Mouse (Mus musculus) limb, embryonic 11.5 days (tissue): ENCODE measurements around the gene Slc7a11. TPM values are rescaled to one million over a fixed set of nuclear protein-coding genes. Genes with fewer than 3 reads are reported as not detected.

Experiments used
- ATAC-seq: fragments of 200-750 bp; cut with Nextera tagmentation; 2 replicates; pipeline ENCODE4 v1.8.0; 2017; ENCODE audit warnings: low read depth; ENCODE audit not compliant: insufficient number of reproducible peaks, low FRiP score, low TSS enrichment
- DNase-seq: peaks from one replicate; pipeline ENCODE4 v3.0.0-alpha.2; 2015; ENCODE audit warnings: low spot score
- H3K27ac ChIP-seq: fragments of 300-500 bp; sonication (generic); replicated peaks from 2 replicates; pipeline ENCODE4 v1.5.1; 2014; ENCODE audit warnings: low read depth, mild to moderate bottlenecking, low read length
- H3K27me3 ChIP-seq: fragments of 300-500 bp; sonication (generic); 2 replicates; pipeline ENCODE4 v1.6.1; 2014; ENCODE audit warnings: mild to moderate bottlenecking, low read length, mixed read lengths; ENCODE audit not compliant: control insufficient read depth, insufficient read depth
- H3K36me3 ChIP-seq: fragments of 300-500 bp; sonication (generic); 2 replicates; pipeline ENCODE4 v1.6.1; 2014; ENCODE audit warnings: mild to moderate bottlenecking, low read length, moderate library complexity, mixed read lengths; ENCODE audit not compliant: control insufficient read depth, insufficient read depth
- H3K4me1 ChIP-seq: fragments of 300-500 bp; sonication (generic); 2 replicates; pipeline ENCODE4 v1.6.1; 2014; ENCODE audit warnings: low read length, mixed read lengths; ENCODE audit not compliant: control insufficient read depth, insufficient read depth
- H3K4me2 ChIP-seq: fragments of 300-500 bp; sonication (generic); 2 replicates; pipeline ENCODE4 v1.6.1; 2014; ENCODE audit warnings: low read depth, mild to moderate bottlenecking, moderate library complexity; ENCODE audit not compliant: severe bottlenecking
- H3K4me3 ChIP-seq: fragments of 300-500 bp; sonication (generic); 2 replicates; pipeline ENCODE4 v1.5.1; 2014; ENCODE audit warnings: low read depth, low read length
- H3K9ac ChIP-seq: fragments of 300-500 bp; sonication (generic); 2 replicates; pipeline ENCODE4 v1.6.1; 2014; ENCODE audit warnings: mild to moderate bottlenecking, low read length
- H3K9me3 ChIP-seq: fragments of 300-500 bp; sonication (generic); 2 replicates; pipeline ENCODE4 v1.6.1; 2016; ENCODE audit warnings: low read length; ENCODE audit not compliant: control insufficient read depth
- WGBS: fragments of 180-500 bp; shearing (Covaris S2); extraction: QIAGEN DNeasy Blood & Tissue Kit; methylation state at CpG from one replicate; pipeline ENCODE4 v1.1.7; 2014; 5-methylcytosine and 5-hydroxymethylcytosine counted together
- polyA plus RNA-seq: library from polyadenylated mRNA; unstranded; fragments of >200 nt; fragmentation: Nextera tagmentation; extraction: Ambion mirVana; gene quantifications from 2 replicates; pipeline ENCODE4 v1.2.1, GENCODE M21; 2014

The Slc7a11 gene
- polyA plus RNA-seq, 1 experiment from 2014 or later, result 4.4 TPM

DNA sequence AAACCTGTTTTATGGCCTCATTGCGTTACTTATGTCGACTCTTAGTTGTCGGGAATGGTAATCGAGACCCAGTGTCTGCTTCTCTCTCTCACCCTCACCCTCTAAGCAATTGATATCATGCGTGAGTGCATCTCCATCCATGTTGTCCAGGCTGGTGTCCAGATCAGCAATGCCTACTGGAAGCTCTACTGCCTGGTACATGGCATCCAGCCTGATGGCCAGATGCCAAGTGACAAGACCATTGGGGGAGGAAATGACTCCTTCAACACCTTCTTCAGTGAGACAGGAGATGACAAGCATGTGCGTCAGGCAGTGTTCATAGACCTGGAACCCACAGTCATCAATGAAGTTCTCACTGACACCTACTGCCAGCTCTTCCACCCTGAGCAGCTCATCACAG lies 73.6 kb downstream of the Slc7a11 start:
- Histone ChIP-seq H3K27me3 (no peaks in the 10 kb centered on the region), H3K9ac (no peak overlapping the region), H3K4me3 (no peak overlapping the region), H3K27ac (no peak overlapping the region), H3K4me1 (peaks cover 6% of the 10 kb centered on the region; the same call in 1 of the 2 replicates), H3K4me2 (no peak overlapping the region), H3K36me3 (no peaks in the 10 kb centered on the region), H3K9me3 (no peaks in the 10 kb centered on the region)
- no peak for ATAC-seq
- DNase-seq, result peak; percentile 16
- 95% methylated on average over 6 of the region's 6 CpGs for WGBS

DNA sequence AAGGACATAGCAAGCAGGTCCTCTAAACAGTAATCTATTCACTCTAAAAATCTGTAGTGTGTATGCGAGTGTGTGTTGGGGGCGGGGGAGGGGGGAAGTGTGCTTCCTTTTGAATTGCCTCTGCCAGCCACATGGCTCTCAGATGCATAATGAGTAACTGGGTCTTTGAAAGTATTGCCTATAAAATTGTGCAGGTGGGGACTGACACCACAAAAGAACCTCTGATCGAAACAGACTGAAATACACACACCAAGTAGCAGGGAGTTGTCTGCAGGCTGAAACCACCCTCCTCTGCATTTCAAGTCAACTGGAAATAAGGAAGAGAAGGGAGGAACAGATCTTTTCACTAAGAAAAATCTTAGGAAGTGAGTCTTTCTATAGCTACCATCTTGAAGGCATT lies 76.2 kb downstream of the Slc7a11 start:
- DNase-seq, result no peak
- no peaks in the 10 kb centered on the region for H3K9me3 ChIP-seq
- H3K9ac ChIP-seq, result no peak overlapping the region
- no peak overlapping the region for H3K4me2 ChIP-seq
- ATAC-seq, result peak; percentile 60; the same call in 1 of the 2 replicates
- WGBS, result 36% methylated on average over 3 of the region's 3 CpGs
- no peak overlapping the region for H3K27ac ChIP-seq
- H3K4me3 ChIP-seq, result no peak overlapping the region
- H3K27me3 ChIP-seq, result no peaks in the 10 kb centered on the region
- peaks cover 6% of the 10 kb centered on the region; the same call in 1 of the 2 replicates for H3K4me1 ChIP-seq
- H3K36me3 ChIP-seq, result no peaks in the 10 kb centered on the region

DNA sequence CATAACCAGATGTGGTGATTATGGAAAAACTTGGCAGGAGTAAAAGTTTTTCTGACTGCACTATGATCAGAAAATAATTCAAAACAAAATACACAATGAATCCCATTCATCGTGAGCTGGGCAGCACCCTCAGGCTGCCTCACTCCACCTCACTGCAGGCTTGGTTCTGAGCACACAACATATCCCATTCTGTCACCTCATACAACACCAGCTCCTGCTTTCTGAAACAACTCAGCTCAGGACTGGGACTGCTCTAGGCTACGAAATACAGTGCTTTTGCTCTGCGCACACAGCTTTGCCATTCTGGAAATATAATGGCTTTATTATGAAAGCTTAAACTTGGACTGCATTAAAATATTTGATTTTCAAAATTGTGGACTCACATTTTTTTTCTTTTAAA lies 79.8 kb downstream of the Slc7a11 start:
- 70% methylated on average over 3 of the region's 3 CpGs for WGBS
- Histone ChIP-seq H3K27me3 (no peaks in the 10 kb centered on the region), H3K4me2 (no peak overlapping the region), H3K4me3 (no peak overlapping the region), H3K27ac (no peak overlapping the region), H3K9me3 (no peaks in the 10 kb centered on the region), H3K4me1 (peaks cover 6% of the 10 kb centered on the region; the same call in 1 of the 2 replicates), H3K9ac (no peak overlapping the region), H3K36me3 (no peaks in the 10 kb centered on the region)
- ATAC-seq (no peak), DNase-seq (no peak)

DNA sequence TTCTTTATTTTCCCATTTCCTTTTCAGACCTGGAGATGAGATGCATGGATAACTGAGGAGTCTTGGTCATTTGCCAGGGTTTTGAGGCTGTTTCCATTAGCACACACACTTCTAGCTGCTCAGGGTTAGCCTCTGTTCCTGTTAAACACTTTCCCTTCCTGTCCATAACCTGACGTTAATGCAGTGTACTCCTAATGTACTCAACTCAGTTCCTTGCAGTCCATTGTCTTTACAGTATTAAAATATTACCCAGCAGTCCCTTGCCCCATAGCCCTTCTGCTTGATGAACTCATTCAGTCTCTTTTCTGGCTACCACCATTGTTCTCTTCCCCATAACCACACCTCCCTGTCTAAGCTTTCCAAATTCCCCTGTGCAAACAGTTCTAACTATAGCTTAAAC lies 96.3 kb downstream of the Slc7a11 start:
- ATAC-seq, result no peak
- H3K4me3 ChIP-seq, result no peak overlapping the region
- 84% methylated on average over 1 of the region's 1 CpGs for WGBS
- H3K36me3 ChIP-seq, result no peaks in the 10 kb centered on the region
- DNase-seq, result no peak
- H3K4me2 ChIP-seq, result no peak overlapping the region
- no peaks in the 10 kb centered on the region for H3K27me3 ChIP-seq
- H3K9ac ChIP-seq, result no peak overlapping the region
- no peak overlapping the region for H3K27ac ChIP-seq
- no peaks in the 10 kb centered on the region for H3K9me3 ChIP-seq
- H3K4me1 ChIP-seq, result no peaks in the 10 kb centered on the region

DNA sequence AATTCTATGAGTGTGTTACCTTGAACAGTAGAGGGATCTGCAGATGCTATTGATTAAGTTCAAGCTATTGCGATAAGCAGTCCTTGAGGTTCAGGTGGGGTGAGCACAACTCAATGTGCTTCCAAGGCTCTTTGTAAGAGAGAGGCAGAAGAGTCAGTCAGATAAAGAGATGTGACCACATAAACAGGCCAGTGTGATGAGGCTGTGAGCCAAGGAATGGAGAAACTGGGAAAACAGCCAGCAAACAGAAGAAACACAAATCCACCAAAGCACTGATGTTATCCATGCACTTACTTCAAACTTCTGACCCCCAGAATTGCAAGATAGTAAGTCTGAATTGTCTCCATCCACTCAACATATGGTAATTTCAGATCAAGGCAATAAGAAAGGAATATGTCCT lies 99.0 kb downstream of the Slc7a11 start:
- ATAC-seq, result no peak
- no peak overlapping the region for H3K9ac ChIP-seq
- 96% methylated on average over 1 of the region's 1 CpGs for WGBS
- no peak overlapping the region for H3K27ac ChIP-seq
- DNase-seq, result no peak
- H3K27me3 ChIP-seq, result no peaks in the 10 kb centered on the region
- H3K9me3 ChIP-seq, result no peaks in the 10 kb centered on the region
- H3K36me3 ChIP-seq, result no peaks in the 10 kb centered on the region
- H3K4me1 ChIP-seq, result no peaks in the 10 kb centered on the region
- H3K4me3 ChIP-seq, result no peak overlapping the region
- H3K4me2 ChIP-seq, result no peak overlapping the region

DNA sequence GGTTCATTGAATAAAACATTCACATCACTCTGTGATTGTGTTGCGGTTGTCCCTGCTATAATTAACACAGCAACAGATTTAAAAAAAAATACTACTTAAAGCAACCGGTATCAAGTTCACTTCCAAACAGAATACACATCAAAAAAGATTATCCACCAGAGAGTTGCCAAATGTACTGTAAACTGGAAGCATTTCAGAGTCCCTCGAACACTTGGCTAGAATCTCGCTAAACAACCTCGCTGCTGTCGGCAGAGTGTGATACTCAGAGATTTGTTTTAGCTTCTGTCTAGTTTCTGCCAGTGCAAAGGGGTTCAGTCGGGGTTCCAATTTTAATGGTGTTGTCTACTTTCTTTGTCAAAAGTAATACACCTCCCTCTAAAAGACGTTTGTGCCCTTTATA lies 118.9 kb downstream of the Slc7a11 start:
- Histone ChIP-seq H3K9ac (no peak overlapping the region), H3K9me3 (no peaks in the 10 kb centered on the region), H3K4me1 (no peaks in the 10 kb centered on the region), H3K4me3 (no peak overlapping the region), H3K27ac (no peak overlapping the region), H3K36me3 (no peaks in the 10 kb centered on the region), H3K4me2 (no peak overlapping the region), H3K27me3 (no peaks in the 10 kb centered on the region)
- no peak for ATAC-seq
- 84% methylated on average over 8 of the region's 8 CpGs for WGBS
- no peak for DNase-seq

DNA sequence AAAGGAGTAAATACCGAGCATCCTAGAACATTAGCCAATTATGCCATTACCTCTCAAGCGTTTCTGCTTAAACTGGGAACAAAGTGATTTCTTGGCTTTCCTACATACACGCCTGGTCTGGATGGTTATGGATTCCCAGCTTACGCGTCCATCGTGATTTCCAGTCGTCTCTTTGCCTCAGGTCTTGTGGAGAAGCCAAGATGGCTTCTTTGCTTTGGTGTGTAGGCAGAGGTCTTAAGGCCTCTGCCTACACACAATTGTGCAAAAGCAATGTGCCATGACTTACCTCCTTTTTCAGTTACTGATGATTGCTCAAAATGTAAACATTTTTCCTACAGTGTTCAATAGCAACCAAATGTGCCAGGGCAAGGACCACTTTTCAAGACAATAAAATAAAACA lies 119.5 kb downstream of the Slc7a11 start:
- ATAC-seq (no peak), DNase-seq (no peak)
- Histone ChIP-seq H3K36me3 (no peaks in the 10 kb centered on the region), H3K4me3 (no peak overlapping the region), H3K4me2 (no peak overlapping the region), H3K27me3 (no peaks in the 10 kb centered on the region), H3K4me1 (no peaks in the 10 kb centered on the region), H3K9me3 (no peaks in the 10 kb centered on the region), H3K9ac (no peak overlapping the region), H3K27ac (no peak overlapping the region)
- 93% methylated on average over 7 of the region's 7 CpGs for WGBS

DNA sequence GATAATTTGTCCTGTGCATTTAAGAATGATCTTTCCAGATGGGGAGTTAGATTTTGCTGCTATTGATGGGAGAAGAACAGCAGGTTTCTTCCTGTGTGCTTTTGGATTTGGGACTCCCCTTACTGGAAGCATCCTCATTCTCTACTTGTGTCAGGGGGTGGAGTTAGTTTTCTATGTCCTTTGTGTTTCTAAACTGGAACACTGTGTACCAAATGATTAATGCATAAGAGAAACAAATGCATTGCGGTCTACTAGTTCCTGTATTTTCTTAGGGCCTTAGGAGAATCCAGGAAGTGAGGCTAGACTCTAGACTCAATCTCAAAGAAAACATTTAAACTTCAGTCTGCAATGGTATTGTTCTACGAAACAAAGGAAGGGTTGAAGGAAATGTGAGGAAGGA lies 122.6 kb downstream of the Slc7a11 start:
- Histone ChIP-seq H3K27me3 (no peaks in the 10 kb centered on the region), H3K36me3 (no peaks in the 10 kb centered on the region), H3K9me3 (no peaks in the 10 kb centered on the region), H3K4me1 (no peaks in the 10 kb centered on the region), H3K4me2 (no peak overlapping the region), H3K27ac (no peak overlapping the region), H3K9ac (no peak overlapping the region), H3K4me3 (no peak overlapping the region)
- DNase-seq, result no peak
- 88% methylated on average over 2 of the region's 2 CpGs for WGBS
- ATAC-seq, result no peak

DNA sequence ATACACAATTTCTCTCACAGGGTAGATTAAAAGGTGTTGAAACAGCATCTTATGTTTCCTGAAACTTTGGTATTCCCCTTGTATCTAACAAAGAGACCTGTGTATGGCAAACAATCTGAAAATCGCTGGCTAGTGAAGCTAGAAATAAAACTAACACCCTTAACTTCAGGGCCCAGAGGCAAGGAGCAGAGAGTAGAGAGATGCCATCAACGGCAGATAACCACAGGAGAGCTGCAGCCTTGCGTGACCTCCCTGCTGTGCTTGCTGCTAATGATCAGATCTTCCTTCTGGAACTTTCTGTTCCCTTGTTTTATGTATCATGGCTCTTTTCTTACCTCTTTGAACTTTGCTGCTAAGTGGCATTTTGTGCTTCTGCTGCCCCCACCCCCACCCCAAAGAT lies 125.3 kb downstream of the Slc7a11 start:
- Histone ChIP-seq H3K9me3 (no peaks in the 10 kb centered on the region), H3K9ac (no peak overlapping the region), H3K36me3 (no peaks in the 10 kb centered on the region), H3K27me3 (no peaks in the 10 kb centered on the region), H3K27ac (no peak overlapping the region), H3K4me2 (no peak overlapping the region), H3K4me3 (no peak overlapping the region), H3K4me1 (no peaks in the 10 kb centered on the region)
- DNase-seq (no peak), ATAC-seq (no peak)
- WGBS, result 71% methylated on average over 3 of the region's 3 CpGs
